Comparison of ENCODE assay signal across 11 mouse cellular contexts in the genomic region with DNA sequence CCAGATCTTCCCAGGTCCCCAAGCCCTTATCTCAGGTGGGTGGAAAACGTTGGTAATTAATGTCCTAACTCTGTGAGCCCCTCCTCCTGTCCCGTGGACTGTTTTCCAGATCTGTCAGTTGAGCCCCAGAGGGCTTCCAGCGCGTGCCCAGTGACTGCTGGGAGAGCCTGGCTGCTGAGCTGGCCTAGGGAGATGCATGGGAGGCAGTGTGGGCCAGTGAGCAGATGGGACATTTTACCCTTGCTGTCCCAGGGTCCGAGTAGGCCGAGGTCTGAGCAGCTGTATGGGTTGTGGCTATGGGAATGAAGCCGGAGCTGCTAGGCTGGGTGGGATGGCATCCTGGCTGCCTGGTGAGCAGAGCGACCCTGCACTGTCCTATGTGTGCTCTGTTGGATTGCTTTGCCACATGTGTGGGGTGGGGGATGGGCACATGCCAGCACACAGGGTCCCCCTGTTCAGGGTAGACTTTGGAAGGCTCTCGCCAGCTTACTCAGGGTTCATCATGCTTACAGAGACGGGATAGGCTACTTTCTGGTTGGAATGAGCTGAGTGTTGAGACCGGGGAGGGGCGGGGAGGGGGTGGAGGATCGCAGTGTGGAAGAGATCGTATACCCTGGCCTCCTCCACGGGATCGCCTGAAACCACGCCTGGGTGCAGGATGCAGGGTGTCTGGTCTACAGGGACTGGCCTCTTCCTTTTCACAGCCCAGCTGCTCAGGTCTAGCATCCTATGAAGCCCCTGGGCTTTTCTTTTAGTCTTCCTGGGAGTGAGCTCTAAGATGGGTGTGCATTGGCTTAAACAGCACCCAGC.
DNase-seq lines count a peak whose midpoint lies in the region; ATAC-seq lines count a peak whose summit lies in the region.
"Had no signal": no experiment of that assay in that cellular context is flagged by ENCODE, and none has a peak within 500 bp of the region (broad histone marks: within the 10 kb centered on the region; RNA-seq: fewer than 3 reads in every experiment).

No protein-coding gene starts in this region.

- no peak overlapping the region for H3K4me3 ChIP-seq in heart, embryonic 12.5 days
- H3K4me3 ChIP-seq in neural tube, embryonic 13.5 days: no peak overlapping the region
- H3K4me3 ChIP-seq in embryonic facial prominence, embryonic 15.5 days (replicated peaks): no peak overlapping the region
- H3K4me3 ChIP-seq: erythroblast, embryonic 14.5 days; hindbrain, embryonic 15.5 days; midbrain, embryonic 13.5 days had no signal

- H3K4me1 ChIP-seq in heart, embryonic 12.5 days (replicated peaks): peaks cover 84% of the 10 kb centered on the region
- peaks cover 83% of the 10 kb centered on the region for H3K4me1 ChIP-seq in neural tube, embryonic 13.5 days (replicated peaks)
- peaks cover 98% of the 10 kb centered on the region for H3K4me1 ChIP-seq in embryonic facial prominence, embryonic 15.5 days

- H3K4me2 ChIP-seq in heart, embryonic 12.5 days: 0 out of 2 replicates have a peak overlapping the region, but pooled peaks have one; percentile 42
- no peak overlapping the region for H3K4me2 ChIP-seq in neural tube, embryonic 13.5 days
- no peak overlapping the region for H3K4me2 ChIP-seq in embryonic facial prominence, embryonic 15.5 days (replicated peaks)
- H3K4me2 ChIP-seq: hindbrain, embryonic 15.5 days; midbrain, embryonic 13.5 days had no signal

- no peak overlapping the region for H3K27ac ChIP-seq in heart, embryonic 12.5 days (ENCODE audit: poor library complexity, severe bottlenecking)
- H3K27ac ChIP-seq in neural tube, embryonic 13.5 days (replicated peaks): no peak overlapping the region
- peak overlapping the region; percentile 76 for H3K27ac ChIP-seq in embryonic facial prominence, embryonic 15.5 days (replicated peaks)
- H3K27ac ChIP-seq: hindbrain, embryonic 15.5 days; midbrain, embryonic 13.5 days had no signal

- no peaks in the 10 kb centered on the region for H3K36me3 ChIP-seq in heart, embryonic 12.5 days
- no peaks in the 10 kb centered on the region for H3K36me3 ChIP-seq in neural tube, embryonic 13.5 days
- H3K36me3 ChIP-seq in embryonic facial prominence, embryonic 15.5 days: 0 out of 2 replicates have a peak, but pooled peaks cover 3% of the 10 kb centered on the region
- H3K36me3 ChIP-seq: hindbrain, embryonic 15.5 days; midbrain, embryonic 13.5 days had no signal

- WGBS in heart, embryonic 12.5 days: 63% methylated on average over 17 of the region's 17 CpGs
- WGBS in neural tube, embryonic 13.5 days: 71% methylated on average over 17 of the region's 17 CpGs
- 51% methylated on average over 17 of the region's 17 CpGs for WGBS in embryonic facial prominence, embryonic 15.5 days

- no peak for ATAC-seq in heart, embryonic 12.5 days (ENCODE audit: insufficient number of reproducible peaks, low FRiP score)
- no peak for ATAC-seq in neural tube, embryonic 13.5 days (ENCODE audit: low read depth)
- no peak for ATAC-seq in embryonic facial prominence, embryonic 15.5 days (ENCODE audit: insufficient number of reproducible peaks, low FRiP score, low TSS enrichment, low read depth)

- no peak for DNase-seq in heart, adult 9 months (ENCODE audit: low spot score in 2 of 2)
- no peak for DNase-seq in neural tube, embryonic 10.5 days (ENCODE audit: extremely low spot score, low spot score)
- peak; percentile 24 for DNase-seq in naive thymus-derived CD4-positive, alpha-beta T cell, adult 2 months (ENCODE audit: low read depth)
- no peak for DNase-seq in T-cell, adult 2 months (ENCODE audit: low spot score)
- DNase-seq in layer of hippocampus, postnatal 10 days (ENCODE audit: low spot score in 2 of 2): no peak

- peak overlapping the region; percentile 20; the same call in 1 of the 2 replicates for H3K9ac ChIP-seq in heart, embryonic 12.5 days
- peak overlapping the region; percentile 43; the same call in 1 of the 2 replicates for H3K9ac ChIP-seq in neural tube, embryonic 13.5 days
- H3K9ac ChIP-seq in embryonic facial prominence, embryonic 15.5 days: no peak overlapping the region
- H3K9ac ChIP-seq: hindbrain, embryonic 15.5 days; midbrain, embryonic 13.5 days had no signal

- no peaks in the 10 kb centered on the region for H3K27me3 ChIP-seq in heart, embryonic 12.5 days (replicated peaks)
- H3K27me3 ChIP-seq in neural tube, embryonic 13.5 days: no peaks in the 10 kb centered on the region
- H3K27me3 ChIP-seq in embryonic facial prominence, embryonic 15.5 days: no peaks in the 10 kb centered on the region
- H3K27me3 ChIP-seq: hindbrain, embryonic 15.5 days; midbrain, embryonic 13.5 days had no signal

- no peaks in the 10 kb centered on the region for H3K9me3 ChIP-seq in heart, embryonic 12.5 days (replicated peaks)
- H3K9me3 ChIP-seq in neural tube, embryonic 13.5 days: no peaks in the 10 kb centered on the region
- H3K9me3 ChIP-seq in embryonic facial prominence, embryonic 15.5 days (replicated peaks): no peaks in the 10 kb centered on the region
- H3K9me3 ChIP-seq: hindbrain, embryonic 15.5 days; midbrain, embryonic 13.5 days had no signal
